Mouse (Mus musculus) liver, postnatal 0 days (tissue): Measurements from ENCODE around the gene Opn1sw.

Source experiments
- CTCF ChIP-seq: sonication (generic); IDR thresholded peaks from 2 replicates; pipeline ENCODE4 v1.5.1; 2016; ENCODE audit warnings: antibody characterized with exemption, low read depth
- EP300 ChIP-seq: IDR thresholded peaks from 2 replicates; pipeline ENCODE4 v1.6.1; 2016; ENCODE audit warnings: antibody characterized with exemption, low read depth, mild to moderate bottlenecking

DNA sequence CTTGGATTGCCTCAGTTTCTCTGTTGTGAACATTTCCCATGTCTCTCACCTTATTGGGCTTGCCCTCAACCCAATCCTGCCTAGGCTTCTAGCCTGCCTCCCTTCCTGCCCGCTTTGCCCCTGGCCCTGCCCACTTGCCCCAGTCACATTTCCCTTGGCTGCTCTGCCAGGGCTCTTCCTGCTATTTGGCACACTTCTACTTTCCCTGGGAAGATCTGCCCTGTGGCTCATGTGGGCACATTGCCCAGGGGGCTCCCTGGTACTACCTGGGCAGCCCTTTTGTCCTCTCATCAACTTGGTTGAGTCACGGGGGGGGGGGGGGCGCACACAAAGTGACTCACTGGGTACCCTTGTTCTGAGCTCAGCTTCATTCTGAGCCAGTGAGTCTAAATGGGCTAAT is 43.9 kb upstream of the Opn1sw start:
- no peak for TF ChIP-seq CTCF
- TF ChIP-seq EP300, result no peak
